ENCODE assay signal across 11 mouse cellular contexts in genomic region chr6:108145941-108146588, GRCm38 (mm10). TPM values are rescaled to one million over a fixed set of nuclear protein-coding genes. Genes with fewer than 3 reads are reported as not detected.
DNase-seq lines count a peak whose midpoint lies in the region; ATAC-seq lines count a peak whose summit lies in the region.
"Had no signal": no experiment of that assay in that cellular context is flagged by ENCODE, and none has a peak within 500 bp of the region (broad histone marks: within the 10 kb centered on the region; RNA-seq: fewer than 3 reads in every experiment).

No protein-coding gene starts in this region.

- ATAC-seq in heart, embryonic 12.5 days (ENCODE audit: insufficient number of reproducible peaks, low FRiP score), result no peak

- H3K27me3 ChIP-seq in hindbrain, embryonic 10.5 days (ENCODE audit: insufficient read depth, poor library complexity, severe bottlenecking), result no peaks in the 10 kb centered on the region
- H3K27me3 ChIP-seq in heart, embryonic 12.5 days (replicated peaks), result no peaks in the 10 kb centered on the region
- H3K27me3 ChIP-seq: lung, embryonic 15.5 days had no signal

- no peaks in the 10 kb centered on the region for H3K9me3 ChIP-seq in hindbrain, embryonic 10.5 days
- no peaks in the 10 kb centered on the region for H3K9me3 ChIP-seq in heart, embryonic 12.5 days (replicated peaks)
- H3K9me3 ChIP-seq: lung, embryonic 15.5 days had no signal

- H3K4me1 ChIP-seq in hindbrain, embryonic 10.5 days (replicated peaks), result peaks cover 25% of the 10 kb centered on the region
- no peaks in the 10 kb centered on the region for H3K4me1 ChIP-seq in heart, embryonic 12.5 days (replicated peaks)
- H3K4me1 ChIP-seq: lung, embryonic 15.5 days had no signal

- peaks cover 12% of the 10 kb centered on the region; the same call in 1 of the 2 replicates for H3K36me3 ChIP-seq in hindbrain, embryonic 10.5 days
- peaks cover 6% of the 10 kb centered on the region for H3K36me3 ChIP-seq in heart, embryonic 12.5 days
- H3K36me3 ChIP-seq: lung, embryonic 15.5 days had no signal

- H3K27ac ChIP-seq in hindbrain, embryonic 10.5 days, result peak overlapping the region; percentile 77
- no peak overlapping the region for H3K27ac ChIP-seq in heart, embryonic 12.5 days (ENCODE audit: poor library complexity, severe bottlenecking)
- H3K27ac ChIP-seq: lung, embryonic 15.5 days had no signal

- no peak overlapping the region for H3K9ac ChIP-seq in heart, embryonic 12.5 days
- H3K9ac ChIP-seq: lung, embryonic 15.5 days had no signal

- H3K4me3 ChIP-seq in hindbrain, embryonic 10.5 days, result no peak overlapping the region
- H3K4me3 ChIP-seq in heart, embryonic 12.5 days, result no peak overlapping the region
- H3K4me3 ChIP-seq: lung, embryonic 15.5 days had no signal

- no peak overlapping the region for H3K4me2 ChIP-seq in heart, embryonic 12.5 days
- H3K4me2 ChIP-seq: lung, embryonic 15.5 days had no signal

- DNase-seq in adrenal gland, postnatal 10 days, result peak; percentile 18
- no peak for DNase-seq in adrenal gland, adult 18-20 months (ENCODE audit: low spot score in 2 of 2)
- peak; percentile 49 for DNase-seq in Muller cell, postnatal 12 days (ENCODE audit: inconsistent ontology term)
- DNase-seq in hindbrain, embryonic 10.5 days (ENCODE audit: low spot score), result peak; percentile 65
- peak; percentile 10 to 19 for DNase-seq in layer of hippocampus, postnatal 25 days (ENCODE audit: extremely low spot score in 1 of 2, low spot score in 1 of 2)
- no peak for DNase-seq in spleen, postnatal 10 days (ENCODE audit: low spot score in 2 of 2)
- DNase-seq in cerebellum, adult 9-10 months, result no peak
- DNase-seq: cerebellum, adult 9-11 months; gastrocnemius, postnatal 25 days had no signal

- WGBS in hindbrain, embryonic 10.5 days, result 47% methylated on average over 7 of the region's 7 CpGs
- WGBS in heart, embryonic 12.5 days, result 90% methylated on average over 7 of the region's 7 CpGs

RNA-seq across cellular contexts. Expression of gene Sumf1, which starts 39.3 kb away (rescaled TPM):
- 10 to 100 TPM; 25.9 to 27.6 TPM for total RNA-seq in adrenal gland, postnatal 10 days (2021)
- 10 to 100 TPM; 33.1 to 42.5 TPM for total RNA-seq in adrenal gland, adult 18-20 months (2021)
- 11.8 and 12.2 TPM in 2 replicates for polyA plus RNA-seq in hindbrain, embryonic 10.5 days (2016; fragmentation: Nextera tagmentation; extraction: Ambion mirVana)
- total RNA-seq in layer of hippocampus, postnatal 25 days (2021), result 10 to 100 TPM; 18.0 to 19.1 TPM
- polyA plus RNA-seq in heart, embryonic 12.5 days (2016; fragmentation: Nextera tagmentation; extraction: Ambion mirVana), result 24.6 and 25.2 TPM in 2 replicates

Comparison
In these comparisons a context has a peak if more than half of its experiments do, and no peak if none do; other contexts are left out.
1. DNase-seq: peak in adrenal gland, postnatal 10 days (single experiment), Muller cell, postnatal 12 days (single experiment), hindbrain, embryonic 10.5 days (single experiment) and layer of hippocampus, postnatal 25 days (2 of 2); none in adrenal gland, adult 18-20 months (0 of 2), spleen, postnatal 10 days (0 of 2) and cerebellum, adult 9-10 months (single experiment).